Mouse (Mus musculus): Measurements from ENCODE around the gene Calr3.

GRCm38 (mm10) chr8:72470684-72471083, 27.0 kb upstream of the Calr3 start:
- TF ChIP-seq CTCF (conservative IDR thresholded peaks at IDR 0.05; ENCODE audit: insufficient read depth, insufficient read length, low read depth, low read length) (no peak), POLR2A (IDR thresholded peaks at IDR 0.05; ENCODE audit: low read depth, low read length) (no peak)

Data from kidney, adult 2 months (tissue).